Mouse (Mus musculus) activated CD4-positive, CD25-positive, alpha-beta regulatory T cell, adult 9 weeks (primary cell): ENCODE results near the gene Nyap2. TPM values are rescaled to one million over a fixed set of nuclear protein-coding genes. Genes with fewer than 3 reads are reported as not detected.

Experiments used
- polyA plus RNA-seq: library from polyadenylated mRNA; unstranded; fragments of 100-300 nt; shearing (Covaris generic); gene quantifications from one replicate; pipeline ENCODE4 v1.2.1, GENCODE M21; 2017

Nyap2 gene
- not detected for polyA plus RNA-seq

DNA sequence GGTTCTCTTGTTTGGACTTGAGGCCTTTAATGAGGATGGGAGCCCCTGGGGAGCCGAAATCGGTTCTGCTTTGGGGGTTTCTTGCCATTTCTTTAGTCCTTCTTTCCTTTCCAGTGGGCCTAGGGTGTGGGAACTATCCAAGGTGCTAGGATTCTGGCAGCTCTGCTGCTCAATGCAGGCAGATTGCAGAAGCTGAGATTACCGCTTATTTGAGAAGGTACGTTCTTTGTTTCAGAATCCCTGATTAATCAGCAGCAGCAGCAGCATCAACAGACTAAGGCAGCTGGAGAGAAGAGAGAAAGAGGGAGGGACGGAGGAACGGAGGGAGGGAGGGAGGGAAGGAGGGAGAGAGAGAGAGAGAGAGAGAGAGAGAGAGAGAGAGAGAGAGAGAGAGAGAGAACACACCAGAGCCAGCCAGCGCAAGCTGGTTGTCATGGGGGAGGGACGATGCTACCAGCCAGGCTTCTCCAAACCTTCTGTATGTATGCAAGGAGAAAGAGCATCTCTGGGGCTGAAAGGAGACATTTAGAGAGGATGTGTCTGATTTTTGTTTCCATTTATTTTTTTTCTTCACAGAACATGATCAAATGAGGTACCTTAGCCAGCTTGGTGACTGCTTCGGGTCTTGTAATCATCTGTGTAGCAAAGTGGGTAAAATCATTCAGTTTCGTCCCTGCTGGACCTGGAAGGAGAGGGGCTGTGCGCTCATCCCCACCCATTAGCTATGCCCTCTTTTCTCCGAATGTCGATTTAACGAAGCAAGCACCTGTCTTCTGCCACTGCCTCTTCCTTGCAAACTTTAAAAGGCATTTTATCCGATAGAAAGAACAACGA, at the start of gene Nyap2:
Gene Nyap2 (plus strand): TSS at position 120 of the 834 bp plus-strand sequence.

